Mouse (Mus musculus) kidney, adult 2 months (tissue): ENCODE measurements around the gene Luc7l3.

Experiments
- CTCF ChIP-seq: fragments of 200-500 bp; conservative IDR thresholded peaks from 2 replicates; pipeline ENCODE4 v1.5.1; 2011; ENCODE audit warnings: low read depth, mild to moderate bottlenecking, control low read depth, low read length, moderate library complexity, mixed read lengths; ENCODE audit not compliant: insufficient read depth, insufficient read length
- POLR2A ChIP-seq: fragments of 200-500 bp; IDR thresholded peaks from one replicate; pipeline ENCODE4 v1.6.1; 2011; ENCODE audit warnings: low read depth, low read length, control low read depth

- no peak for TF ChIP-seq POLR2A
- no peak for TF ChIP-seq CTCF
Observed at GRCm38 (mm10) chr11:94285886-94286574, 35.8 kb downstream of the Luc7l3 start.
